Mouse (Mus musculus): ENCODE results near the gene Vdr. TPM values are rescaled to one million over a fixed set of nuclear protein-coding genes. Genes with fewer than 3 reads are reported as not detected.

Vdr gene
- polyA plus RNA-seq, 1 experiment from 2014 or later: not detected

GRCm38 (mm10) chr15:97836894-97837247, 73.6 kb downstream of the Vdr start:
- WGBS: 68% methylated on average over 8 of the region's 8 CpGs
- Histone ChIP-seq H3K36me3 (ENCODE audit: control insufficient read depth, insufficient read depth, low read length) (no peaks in the 10 kb centered on the region), H3K9me3 (ENCODE audit: control insufficient read depth, low read length) (no peaks in the 10 kb centered on the region), H3K27ac (replicated peaks; ENCODE audit: low read depth, low read length) (no peak overlapping the region), H3K9ac (replicated peaks; ENCODE audit: low read length) (no peak overlapping the region), H3K4me3 (replicated peaks; ENCODE audit: low read depth, low read length) (no peak overlapping the region), H3K4me1 (ENCODE audit: control insufficient read depth, insufficient read depth, low read length) (peaks cover 7% of the 10 kb centered on the region; the same call in 1 of the 2 replicates), H3K4me2 (ENCODE audit: low read length) (no peak overlapping the region), H3K27me3 (ENCODE audit: control insufficient read depth, insufficient read depth, low read length) (no peaks in the 10 kb centered on the region)
- ATAC-seq (ENCODE audit: low FRiP score, low TSS enrichment) (no peak), DNase-seq (no peak)

GRCm38 (mm10) chr15:97836153-97836893, 74.1 kb downstream of the Vdr start:
- no peak for DNase-seq
- ATAC-seq (ENCODE audit: low FRiP score, low TSS enrichment): no peak
- no peak overlapping the region for H3K4me2 ChIP-seq (ENCODE audit: low read length)
- no peaks in the 10 kb centered on the region for H3K36me3 ChIP-seq (ENCODE audit: control insufficient read depth, insufficient read depth, low read length)
- H3K4me1 ChIP-seq (ENCODE audit: control insufficient read depth, insufficient read depth, low read length): peaks cover 7% of the 10 kb centered on the region; the same call in 1 of the 2 replicates
- no peak overlapping the region for H3K9ac ChIP-seq (replicated peaks; ENCODE audit: low read length)
- no peak overlapping the region for H3K27ac ChIP-seq (replicated peaks; ENCODE audit: low read depth, low read length)
- H3K4me3 ChIP-seq (replicated peaks; ENCODE audit: low read depth, low read length): no peak overlapping the region
- H3K9me3 ChIP-seq (ENCODE audit: control insufficient read depth, low read length): no peaks in the 10 kb centered on the region
- 47% methylated on average over 17 of the region's 17 CpGs for WGBS
- no peaks in the 10 kb centered on the region for H3K27me3 ChIP-seq (ENCODE audit: control insufficient read depth, insufficient read depth, low read length)

GRCm38 (mm10) chr15:97832764-97833479, 77.5 kb downstream of the Vdr start:
- Histone ChIP-seq H3K27ac (replicated peaks; ENCODE audit: low read depth, low read length) (no peak overlapping the region), H3K9me3 (ENCODE audit: control insufficient read depth, low read length) (no peaks in the 10 kb centered on the region), H3K9ac (replicated peaks; ENCODE audit: low read length) (no peak overlapping the region), H3K4me2 (ENCODE audit: low read length) (no peak overlapping the region; the same call in 1 of the 2 replicates), H3K36me3 (ENCODE audit: control insufficient read depth, insufficient read depth, low read length) (no peaks in the 10 kb centered on the region), H3K4me1 (ENCODE audit: control insufficient read depth, insufficient read depth, low read length) (peaks cover 33% of the 10 kb centered on the region), H3K27me3 (ENCODE audit: control insufficient read depth, insufficient read depth, low read length) (no peaks in the 10 kb centered on the region), H3K4me3 (replicated peaks; ENCODE audit: low read depth, low read length) (no peak overlapping the region)
- ATAC-seq (ENCODE audit: low FRiP score, low TSS enrichment) (no peak), DNase-seq (peak; percentile 43)
- 50% methylated on average over 9 of the region's 9 CpGs for WGBS

- ATAC-seq (ENCODE audit: low FRiP score, low TSS enrichment) (no peak; the same call in 1 of the 2 replicates), DNase-seq (no peak)
- Histone ChIP-seq H3K4me3 (replicated peaks; ENCODE audit: low read depth, low read length) (peak overlapping the region; percentile 85), H3K36me3 (ENCODE audit: control insufficient read depth, insufficient read depth, low read length) (no peaks in the 10 kb centered on the region), H3K4me1 (ENCODE audit: control insufficient read depth, insufficient read depth, low read length) (peaks cover 33% of the 10 kb centered on the region), H3K9ac (replicated peaks; ENCODE audit: low read length) (peak overlapping the region; percentile 99), H3K4me2 (ENCODE audit: low read length) (peak overlapping the region; percentile 71), H3K27ac (replicated peaks; ENCODE audit: low read depth, low read length) (peak overlapping the region; percentile 97), H3K9me3 (ENCODE audit: control insufficient read depth, low read length) (no peaks in the 10 kb centered on the region), H3K27me3 (ENCODE audit: control insufficient read depth, insufficient read depth, low read length) (no peaks in the 10 kb centered on the region)
- WGBS: 7% methylated on average over 10 of the region's 10 CpGs
Observed at GRCm38 (mm10) chr15:97831987-97832640, 78.3 kb downstream of the Vdr start.

GRCm38 (mm10) chr15:97831242-97831986, 79.0 kb downstream of the Vdr start:
- Histone ChIP-seq H3K4me2 (ENCODE audit: low read length) (peak overlapping the region; percentile 71), H3K27ac (replicated peaks; ENCODE audit: low read depth, low read length) (peak overlapping the region; percentile 97), H3K9ac (replicated peaks; ENCODE audit: low read length) (peak overlapping the region; percentile 99), H3K9me3 (ENCODE audit: control insufficient read depth, low read length) (no peaks in the 10 kb centered on the region), H3K4me1 (ENCODE audit: control insufficient read depth, insufficient read depth, low read length) (peaks cover 36% of the 10 kb centered on the region), H3K4me3 (replicated peaks; ENCODE audit: low read depth, low read length) (peak overlapping the region; percentile 85), H3K27me3 (ENCODE audit: control insufficient read depth, insufficient read depth, low read length) (no peaks in the 10 kb centered on the region), H3K36me3 (ENCODE audit: control insufficient read depth, insufficient read depth, low read length) (0 out of 2 replicates have a peak, but pooled peaks cover 2% of the 10 kb centered on the region)
- ATAC-seq (ENCODE audit: low FRiP score, low TSS enrichment) (peak; percentile 85), DNase-seq (peak; percentile 86)
- 0% methylated on average over 66 of the region's 84 CpGs for WGBS

GRCm38 (mm10) chr15:97830788-97831241, 79.6 kb downstream of the Vdr start:
- 0% methylated on average over 39 of the region's 39 CpGs for WGBS

GRCm38 (mm10) chr15:97830253-97830787, 80.1 kb downstream of the Vdr start:
- Histone ChIP-seq H3K9me3 (ENCODE audit: control insufficient read depth, low read length) (no peaks in the 10 kb centered on the region), H3K27me3 (ENCODE audit: control insufficient read depth, insufficient read depth, low read length) (no peaks in the 10 kb centered on the region), H3K4me2 (ENCODE audit: low read length) (peak overlapping the region; percentile 71), H3K9ac (replicated peaks; ENCODE audit: low read length) (peak overlapping the region; percentile 99), H3K27ac (replicated peaks; ENCODE audit: low read depth, low read length) (peak overlapping the region; percentile 97), H3K4me1 (ENCODE audit: control insufficient read depth, insufficient read depth, low read length) (peaks cover 44% of the 10 kb centered on the region), H3K36me3 (ENCODE audit: control insufficient read depth, insufficient read depth, low read length) (0 out of 2 replicates have a peak, but pooled peaks cover 2% of the 10 kb centered on the region), H3K4me3 (replicated peaks; ENCODE audit: low read depth, low read length) (peak overlapping the region; percentile 85)
- ATAC-seq (ENCODE audit: low FRiP score, low TSS enrichment) (no peak), DNase-seq (peak; percentile 53)
- WGBS: 16% methylated on average over 12 of the region's 12 CpGs

More at GRCm38 (mm10) chr15:97830788-97831241, 79.6 kb downstream of the Vdr start:
- Histone ChIP-seq H3K27ac (replicated peaks; ENCODE audit: low read depth, low read length) (peak overlapping the region; percentile 97), H3K9me3 (ENCODE audit: control insufficient read depth, low read length) (no peaks in the 10 kb centered on the region), H3K4me2 (ENCODE audit: low read length) (peak overlapping the region; percentile 71), H3K9ac (replicated peaks; ENCODE audit: low read length) (peak overlapping the region; percentile 99), H3K4me3 (replicated peaks; ENCODE audit: low read depth, low read length) (peak overlapping the region; percentile 85), H3K27me3 (ENCODE audit: control insufficient read depth, insufficient read depth, low read length) (no peaks in the 10 kb centered on the region), H3K4me1 (ENCODE audit: control insufficient read depth, insufficient read depth, low read length) (peaks cover 39% of the 10 kb centered on the region), H3K36me3 (ENCODE audit: control insufficient read depth, insufficient read depth, low read length) (0 out of 2 replicates have a peak, but pooled peaks cover 2% of the 10 kb centered on the region)
- ATAC-seq (ENCODE audit: low FRiP score, low TSS enrichment) (peak; percentile 42), DNase-seq (peak; percentile 61)

GRCm38 (mm10) chr15:97829432-97829831, 81.0 kb downstream of the Vdr start:
- peak overlapping the region; percentile 71 for H3K4me2 ChIP-seq (ENCODE audit: low read length)
- 0 out of 2 replicates have a peak overlapping the region, but pooled peaks have one; percentile 1 for H3K27ac ChIP-seq (replicated peaks; ENCODE audit: low read depth, low read length)
- DNase-seq (no peak), ATAC-seq (ENCODE audit: low FRiP score, low TSS enrichment) (no peak)
- no peaks in the 10 kb centered on the region for H3K9me3 ChIP-seq (ENCODE audit: control insufficient read depth, low read length)
- no peaks in the 10 kb centered on the region for H3K27me3 ChIP-seq (ENCODE audit: control insufficient read depth, insufficient read depth, low read length)
- 0 out of 2 replicates have a peak, but pooled peaks cover 2% of the 10 kb centered on the region for H3K36me3 ChIP-seq (ENCODE audit: control insufficient read depth, insufficient read depth, low read length)
- H3K9ac ChIP-seq (replicated peaks; ENCODE audit: low read length): no peak overlapping the region
- H3K4me3 ChIP-seq (replicated peaks; ENCODE audit: low read depth, low read length): peak overlapping the region; percentile 85
- 45% methylated on average over 2 of the region's 2 CpGs for WGBS
- peaks cover 49% of the 10 kb centered on the region for H3K4me1 ChIP-seq (ENCODE audit: control insufficient read depth, insufficient read depth, low read length)
